Mouse (Mus musculus) testis, postnatal 14 days (tissue): ENCODE results near the gene Mat1a.

Experiments used
- DNase-seq: peaks from one replicate; pipeline ENCODE4 v3.0.0; 2021; ENCODE audit warnings: low spot score

Mat1a gene

GRCm38 (mm10) chr14:41104853-41105444 is at the start of gene Mat1a:
Mat1a (plus strand) TSS chr14:41105035.
- DNase-seq, result no peak

DNA sequence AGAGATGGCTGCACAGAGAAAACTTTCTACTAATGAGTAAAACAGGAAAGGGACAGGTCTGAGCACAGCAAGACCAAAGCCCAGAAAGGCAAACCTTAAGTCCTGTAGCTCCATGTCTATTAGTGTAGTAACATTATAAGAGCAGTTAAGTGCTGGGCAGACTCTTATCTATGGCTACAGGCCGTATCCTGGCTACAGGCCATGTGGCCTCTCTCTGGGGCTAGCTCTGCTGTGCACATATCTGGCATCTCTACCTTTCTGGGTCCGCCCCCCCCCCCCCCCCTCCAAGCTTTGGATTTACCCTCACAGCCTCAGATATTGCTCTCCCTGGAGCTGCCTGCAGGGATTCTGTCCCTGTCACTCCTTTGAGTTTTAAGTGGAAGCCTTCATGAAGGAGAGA is 39.7 kb upstream of the Mat1a start:
- DNase-seq, result no peak

DNA sequence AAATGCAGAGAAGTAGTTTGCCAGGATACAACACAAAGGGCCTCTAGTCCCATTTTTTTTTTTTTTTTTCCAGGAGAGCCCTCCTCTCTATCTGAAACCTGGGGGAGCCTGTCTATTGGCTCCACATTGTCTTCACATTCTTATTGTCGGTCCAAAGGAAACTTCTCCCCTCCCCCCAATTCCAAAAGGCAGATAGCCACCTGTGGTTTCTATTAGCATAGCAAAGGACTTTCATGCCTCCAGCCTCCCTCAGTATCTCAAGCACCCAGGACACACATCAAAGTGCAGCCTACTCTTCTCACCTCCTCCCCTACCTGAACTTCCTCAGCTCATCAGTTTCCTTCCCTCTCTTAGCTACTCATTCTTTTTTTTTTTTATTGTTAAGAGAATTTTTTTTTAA is 38.4 kb upstream of the Mat1a start:
- no peak for DNase-seq

GRCm38 (mm10) chr14:41069108-41069507 is 35.7 kb upstream of the Mat1a start, which contains the start of gene Dydc2:
Dydc2 (minus strand) TSS chr14:41069208.
- DNase-seq, result no peak

DNA sequence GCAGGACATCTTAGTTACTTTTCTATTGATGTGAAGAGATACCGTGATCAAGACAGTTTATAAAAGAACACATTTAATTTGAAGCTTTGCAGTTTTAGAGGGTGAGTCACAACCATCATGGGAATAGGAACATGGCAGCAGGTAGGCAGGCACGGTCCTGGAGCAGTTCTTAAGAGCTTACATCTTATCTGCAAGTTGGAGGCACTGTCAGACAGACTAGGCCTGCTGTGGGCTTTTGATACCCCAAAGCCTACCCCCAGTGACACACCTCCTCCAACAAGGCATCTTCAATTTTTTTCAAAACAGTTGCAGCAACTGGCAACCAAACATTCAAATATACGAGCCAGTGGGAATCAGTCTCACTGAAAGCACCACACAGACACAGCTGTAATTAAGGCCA is 34.5 kb upstream of the Mat1a start:
- no peak for DNase-seq

GRCm38 (mm10) chr14:41072229-41072943 is 32.4 kb upstream of the Mat1a start, which contains the start of gene Dydc1:
Dydc1 (plus strand) TSS chr14:41072911.
- DNase-seq, result peak; percentile 60

GRCm38 (mm10) chr14:41072944-41073275 is 31.9 kb upstream of the Mat1a start:
- DNase-seq, result no peak

DNA sequence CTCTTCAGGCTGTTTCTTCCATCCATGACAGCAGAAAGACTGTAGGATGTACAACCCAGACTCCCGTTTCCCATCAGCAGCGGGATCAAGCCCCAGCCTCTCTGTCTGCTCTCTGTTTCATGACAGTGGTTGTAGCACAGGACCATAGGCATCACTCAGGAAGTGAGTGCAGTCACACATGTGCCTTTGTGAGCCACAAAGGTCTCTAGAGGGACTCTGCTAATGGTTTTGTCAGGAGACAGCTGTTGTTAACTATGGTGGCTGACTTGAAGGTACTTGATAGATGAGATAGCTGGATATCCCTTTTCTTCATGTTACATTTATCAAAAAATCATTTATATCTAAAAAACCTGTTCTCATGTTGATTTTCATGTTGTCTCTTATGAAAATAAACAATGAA is 22.4 kb upstream of the Mat1a start:
- DNase-seq, result no peak

DNA sequence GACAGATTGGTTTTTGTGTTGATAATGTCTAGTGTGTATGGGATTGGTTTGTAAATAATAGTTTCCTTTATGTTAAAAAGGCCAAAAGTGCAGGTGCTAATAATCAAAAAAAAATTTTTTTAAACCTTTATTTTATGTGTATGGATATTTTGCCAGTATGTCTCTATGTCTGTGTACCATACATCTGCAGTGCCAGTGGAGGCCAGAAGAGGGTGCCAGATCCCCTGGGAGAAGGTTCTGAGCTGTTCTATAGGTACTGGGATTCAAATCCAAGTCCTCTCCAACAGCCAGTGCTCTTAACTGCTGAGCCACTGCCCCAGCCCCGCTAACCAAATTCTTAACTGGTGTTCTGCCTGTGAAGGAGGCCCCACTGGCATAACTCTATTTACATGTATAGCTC is 17.3 kb upstream of the Mat1a start:
- no peak for DNase-seq

GRCm38 (mm10) chr14:41090777-41091176 is 14.1 kb upstream of the Mat1a start:
- DNase-seq, result no peak

DNA sequence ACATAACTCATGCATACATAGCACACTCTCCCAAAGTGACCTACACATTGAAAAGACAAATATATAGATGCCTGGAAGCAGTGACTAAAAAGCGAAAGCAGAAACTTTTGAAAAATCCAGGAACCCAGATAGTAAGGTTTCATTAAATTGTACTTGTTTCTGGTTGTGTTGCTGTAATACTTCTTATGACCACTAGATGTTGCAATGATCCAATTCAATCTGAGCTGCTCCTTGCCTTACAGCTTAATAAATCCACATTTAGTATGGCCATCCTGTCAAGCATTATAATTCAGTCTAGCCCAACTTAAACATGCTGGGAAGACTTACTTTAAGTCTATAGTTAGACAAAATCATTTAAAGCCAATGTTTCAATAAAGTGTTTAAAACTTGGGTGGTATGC is 10.7 kb upstream of the Mat1a start:
- no peak for DNase-seq

- no peak for DNase-seq
These were observed 8.5 kb upstream of the Mat1a start for GRCm38 (mm10) chr14:41096296-41096860.

- no peak for DNase-seq
These were observed 6.1 kb upstream of the Mat1a start for GRCm38 (mm10) chr14:41098726-41099125.

- DNase-seq, result no peak
These were observed 4.1 kb upstream of the Mat1a start for GRCm38 (mm10) chr14:41100712-41101111.

- no peak for DNase-seq
These were observed 3.6 kb upstream of the Mat1a start for GRCm38 (mm10) chr14:41101242-41101641.

GRCm38 (mm10) chr14:41102269-41102668 is 2.6 kb upstream of the Mat1a start:
- no peak for DNase-seq

DNA sequence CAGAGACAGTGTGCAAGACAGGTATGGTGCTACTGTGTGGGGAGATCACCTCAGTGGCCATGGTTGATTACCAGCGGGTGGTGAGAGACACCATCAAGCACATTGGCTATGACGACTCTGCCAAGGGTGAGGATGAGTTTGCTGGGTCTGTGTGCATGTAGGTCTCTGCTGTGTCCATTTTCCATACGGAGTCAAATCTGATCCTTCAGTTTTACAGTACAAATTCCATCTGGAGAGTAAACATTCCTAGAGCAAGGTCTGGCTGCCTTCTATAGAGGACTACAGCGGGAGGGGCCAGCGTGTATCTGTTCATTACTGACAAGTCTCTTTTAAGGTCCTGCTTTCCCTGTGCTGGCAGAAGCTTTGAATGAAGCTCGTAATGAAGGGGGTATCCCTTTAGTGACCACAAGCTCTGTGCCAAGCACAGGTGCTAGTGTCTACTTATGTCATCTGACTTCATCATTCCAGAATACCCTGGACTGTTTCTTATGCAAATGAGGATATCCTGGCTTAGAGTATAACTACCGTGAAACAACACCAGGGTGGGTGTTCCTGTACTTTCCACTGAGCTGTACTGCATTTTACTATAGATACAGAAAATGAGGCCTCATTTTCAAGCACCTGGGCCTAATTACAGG is 6.3 kb downstream of the Mat1a start:
- no peak for DNase-seq

GRCm38 (mm10) chr14:41112944-41113343 is 8.1 kb downstream of the Mat1a start:
- DNase-seq, result no peak

DNA sequence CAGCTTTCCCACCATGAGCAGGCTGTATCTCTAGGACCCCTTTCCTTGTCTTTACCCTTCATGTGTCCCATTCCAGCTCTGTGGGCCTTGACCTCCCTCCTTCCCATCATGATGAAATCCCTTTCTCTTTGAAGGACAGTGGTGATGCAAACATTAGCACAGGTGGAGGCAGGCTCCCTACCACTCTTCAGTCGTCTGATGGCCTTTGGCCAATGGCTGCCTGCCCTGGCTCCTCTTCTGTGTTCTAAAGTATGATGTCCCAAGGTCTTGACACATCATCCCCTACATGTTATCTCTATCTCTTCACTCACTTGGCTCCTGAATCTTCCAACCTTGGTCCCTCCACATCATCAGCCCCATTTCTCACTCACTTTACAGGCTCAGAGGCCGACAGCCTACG is 11.4 kb downstream of the Mat1a start:
- no peak for DNase-seq

DNA sequence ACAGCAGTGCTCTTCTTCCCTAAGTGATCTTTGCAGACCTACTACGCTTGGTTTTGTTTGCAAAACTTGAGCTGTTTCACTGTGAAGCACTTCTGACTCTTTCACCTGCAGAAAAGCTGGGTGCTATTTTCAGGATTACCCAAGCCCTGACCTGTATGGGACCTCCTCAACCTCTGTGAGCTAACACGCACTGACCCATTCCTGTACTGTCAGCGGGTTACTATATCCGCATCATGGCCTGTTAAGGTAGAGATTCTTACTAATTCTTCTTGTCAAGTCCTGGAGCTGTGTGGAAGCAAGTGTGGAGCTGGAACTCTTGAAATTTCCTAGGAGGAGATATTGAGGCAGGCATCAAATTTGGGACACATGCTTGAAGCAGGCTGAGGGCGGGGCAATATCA is 19.8 kb downstream of the Mat1a start:
- DNase-seq, result no peak

GRCm38 (mm10) chr14:41127997-41128396 is 23.2 kb downstream of the Mat1a start:
- no peak for DNase-seq

GRCm38 (mm10) chr14:41131540-41131939 is 26.7 kb downstream of the Mat1a start, which contains the start of gene Sftpa1:
Sftpa1 (plus strand) TSS chr14:41131782.
- DNase-seq, result no peak

DNA sequence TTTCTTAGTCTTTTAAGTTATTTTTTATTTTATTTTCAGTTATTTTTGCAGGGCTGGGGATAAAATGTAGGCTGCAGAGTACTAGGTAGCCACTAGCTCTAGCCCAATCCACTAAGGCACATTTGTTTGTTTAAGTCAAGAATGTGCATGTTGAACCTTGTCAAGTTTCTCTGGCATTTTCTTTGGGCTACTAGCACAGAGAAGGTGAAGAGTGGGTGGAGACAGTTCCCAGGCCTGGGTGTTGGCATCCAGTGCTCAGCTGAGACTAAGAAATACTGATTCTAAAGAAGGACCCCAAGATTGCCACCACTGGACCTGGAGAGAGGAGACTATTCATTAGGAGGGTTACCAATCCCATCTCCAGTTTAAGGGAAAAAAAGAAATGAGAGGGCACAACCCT is 32.2 kb downstream of the Mat1a start:
- no peak for DNase-seq
